Mouse (Mus musculus) G1E (cell line): ENCODE measurements around the gene Phex. TPM values are rescaled to one million over a fixed set of nuclear protein-coding genes. Genes with fewer than 3 reads are reported as not detected.

ENCODE experiments used
- ATAC-seq: 2 replicates; pipeline ENCODE4 v1.8.0; 2016; ENCODE audit warnings: mild to moderate bottlenecking; ENCODE audit not compliant: insufficient number of reproducible peaks, poor library complexity, low FRiP score, severe bottlenecking; ENCODE audit errors: extremely low read depth
- DNase-seq: peaks from one replicate; pipeline ENCODE4 v3.0.0; 2012; ENCODE audit warnings: low spot score
- H3K27me3 ChIP-seq: 2 replicates; pipeline ENCODE4 v1.6.1; 2012; ENCODE audit warnings: mild to moderate bottlenecking, low read length, inconsistent platforms; ENCODE audit not compliant: insufficient read depth
- H3K36me3 ChIP-seq: replicated peaks from 2 replicates; pipeline ENCODE3; 2012; ENCODE audit warnings: mild to moderate bottlenecking, inconsistent platforms
- H3K4me1 ChIP-seq: 2 replicates; pipeline ENCODE4 v1.6.1; 2012; ENCODE audit warnings: low read depth, low read length, inconsistent platforms, mixed read lengths; ENCODE audit not compliant: insufficient read depth
- H3K4me3 ChIP-seq: 2 replicates; pipeline ENCODE4 v1.5.1; 2012; ENCODE audit warnings: low read depth, mild to moderate bottlenecking, inconsistent platforms, low read length, moderate library complexity, mixed read lengths
- H3K9me3 ChIP-seq: replicated peaks from 2 replicates; pipeline ENCODE4 v1.6.1; 2012; ENCODE audit warnings: inconsistent platforms
- CTCF ChIP-seq: IDR thresholded peaks from 2 replicates; pipeline ENCODE4 v1.5.1; 2012; ENCODE audit warnings: low read depth, low read length, inconsistent platforms, mixed read lengths
- GATA1 ChIP-seq: IDR thresholded peaks from 2 replicates; pipeline ENCODE4 v1.6.1; 2012; ENCODE audit warnings: borderline replicate concordance, low read length, inconsistent platforms, mixed read lengths
- GATA2 ChIP-seq: IDR thresholded peaks from 2 replicates; pipeline ENCODE4 v1.6.1; 2012; ENCODE audit warnings: low read depth, low read length, inconsistent platforms, borderline replicate concordance
- POLR2AphosphoS5 ChIP-seq: IDR thresholded peaks from 2 replicates; pipeline ENCODE4 v1.6.1; 2012; ENCODE audit warnings: low read depth, low read length, inconsistent platforms; ENCODE audit not compliant: insufficient replicate concordance
- TAL1 ChIP-seq: conservative IDR thresholded peaks from 2 replicates; pipeline ENCODE4 v1.6.1; 2012; ENCODE audit warnings: low read depth, low read length, inconsistent platforms, mixed read lengths
- polyA plus RNA-seq: library from polyadenylated mRNA; stranded (reverse); fragments of >175 nt; gene quantifications from 2 replicates; pipeline ENCODE4 v1.2.3, GENCODE M21; 2012
- total RNA-seq, 2 experiments: library from RNA; stranded (forward) in 1 of 2; stranded (reverse) in 1 of 2; fragments of 200-1000 nt in 1 of 2; fragments of >200 nt in 1 of 2; fragmentation: Nextera tagmentation in 1 of 2; gene quantifications; 2 replicates each; pipeline ENCODE4 v1.2.3; 2014 to 2017

The Phex gene
- 0.38 TPM in 1 of 2 replicates, not detected in the other for total RNA-seq (2014; fragmentation: Nextera tagmentation)
- 0.22 TPM in 1 of 2 replicates, not detected in the other for total RNA-seq (2017)
- polyA plus RNA-seq: not detected in 2 replicates

- DNase-seq (no peak), ATAC-seq (no peak)
- Histone ChIP-seq H3K36me3 (no peaks in the 10 kb centered on the region), H3K4me1 (no peaks in the 10 kb centered on the region), H3K27me3 (no peaks in the 10 kb centered on the region), H3K4me3 (no peak within 1 kb of the TSS), H3K9me3 (no peaks in the 10 kb centered on the region)
- TF ChIP-seq GATA1: no peak
These were observed at the start of gene Phex for GRCm38 (mm10) chrX:157415212-157415611. Gene Phex, minus strand, starts transcription at chrX:157415312.

- Histone ChIP-seq H3K9me3 (no peaks in the 10 kb centered on the region), H3K27me3 (no peaks in the 10 kb centered on the region), H3K4me1 (no peaks in the 10 kb centered on the region), H3K36me3 (peaks cover 56% of the 10 kb centered on the region), H3K4me3 (no peak overlapping the region)
- ATAC-seq (no peak), DNase-seq (no peak)
- TF ChIP-seq GATA2 (no peak), POLR2AphosphoS5 (no peak), CTCF (no peak), TAL1 (no peak), GATA1 (no peak)
These were observed 47.6 kb upstream of the Phex start for GRCm38 (mm10) chrX:157462716-157463115.

- Histone ChIP-seq H3K27me3 (no peaks in the 10 kb centered on the region), H3K36me3 (peaks cover 44% of the 10 kb centered on the region), H3K9me3 (no peaks in the 10 kb centered on the region), H3K4me3 (no peak overlapping the region), H3K4me1 (no peaks in the 10 kb centered on the region)
- no peak for DNase-seq
- ATAC-seq: peak; percentile 40; the same call in 1 of the 2 replicates
- TF ChIP-seq POLR2AphosphoS5: no peak
- TF ChIP-seq CTCF: peak; percentile 56
These were observed 39.3 kb upstream of the Phex start for GRCm38 (mm10) chrX:157454430-157454829.

- ATAC-seq (no peak), DNase-seq (no peak)
- no peaks in the 10 kb centered on the region for H3K9me3 ChIP-seq
- H3K4me3 ChIP-seq: no peak overlapping the region
- H3K27me3 ChIP-seq: no peaks in the 10 kb centered on the region
- H3K36me3 ChIP-seq: peaks cover 52% of the 10 kb centered on the region
- TF ChIP-seq CTCF: no peak
- no peaks in the 10 kb centered on the region for H3K4me1 ChIP-seq
These were observed 33.9 kb upstream of the Phex start for GRCm38 (mm10) chrX:157449000-157449399.

GRCm38 (mm10) chrX:157447431-157447830, 32.3 kb upstream of the Phex start:
- Histone ChIP-seq H3K27me3 (no peaks in the 10 kb centered on the region), H3K36me3 (peaks cover 58% of the 10 kb centered on the region), H3K4me3 (no peak overlapping the region), H3K9me3 (no peaks in the 10 kb centered on the region), H3K4me1 (no peaks in the 10 kb centered on the region)
- no peak for DNase-seq
- TF ChIP-seq POLR2AphosphoS5: no peak
- TF ChIP-seq CTCF: no peak
- no peak for TF ChIP-seq TAL1
- no peak for TF ChIP-seq GATA2
- TF ChIP-seq GATA1: no peak
- no peak for ATAC-seq

GRCm38 (mm10) chrX:157434768-157435167, 19.7 kb upstream of the Phex start:
- Histone ChIP-seq H3K36me3 (peaks cover 26% of the 10 kb centered on the region), H3K4me1 (no peaks in the 10 kb centered on the region), H3K4me3 (no peak overlapping the region), H3K27me3 (no peaks in the 10 kb centered on the region), H3K9me3 (no peaks in the 10 kb centered on the region)
- no peak for DNase-seq
- no peak for ATAC-seq
- TF ChIP-seq POLR2AphosphoS5: no peak
- no peak for TF ChIP-seq CTCF
- TF ChIP-seq GATA2: no peak
- TF ChIP-seq TAL1: no peak
- no peak for TF ChIP-seq GATA1

- Histone ChIP-seq H3K9me3 (no peaks in the 10 kb centered on the region), H3K36me3 (no peaks in the 10 kb centered on the region), H3K4me1 (no peaks in the 10 kb centered on the region), H3K4me3 (no peak overlapping the region), H3K27me3 (no peaks in the 10 kb centered on the region)
- DNase-seq (no peak), ATAC-seq (no peak)
- no peak for TF ChIP-seq GATA2
- TF ChIP-seq POLR2AphosphoS5: no peak
- TF ChIP-seq GATA1: no peak
- no peak for TF ChIP-seq TAL1
- TF ChIP-seq CTCF: no peak
These were observed 4.3 kb upstream of the Phex start for GRCm38 (mm10) chrX:157419451-157419850.
